Mouse (Mus musculus) neutrophil, adult 65 days (primary cell): Measurements from ENCODE around the gene Amer2. TPM values are rescaled to one million over a fixed set of nuclear protein-coding genes. Genes with fewer than 3 reads are reported as not detected.

Experiments used
- total RNA-seq: library from RNA; stranded (reverse); gene quantifications from 2 replicates; pipeline ENCODE4 v1.2.4, GENCODE M21; 2023

Amer2 gene
- 27.1 and 38.4 TPM in 2 replicates for total RNA-seq

DNA sequence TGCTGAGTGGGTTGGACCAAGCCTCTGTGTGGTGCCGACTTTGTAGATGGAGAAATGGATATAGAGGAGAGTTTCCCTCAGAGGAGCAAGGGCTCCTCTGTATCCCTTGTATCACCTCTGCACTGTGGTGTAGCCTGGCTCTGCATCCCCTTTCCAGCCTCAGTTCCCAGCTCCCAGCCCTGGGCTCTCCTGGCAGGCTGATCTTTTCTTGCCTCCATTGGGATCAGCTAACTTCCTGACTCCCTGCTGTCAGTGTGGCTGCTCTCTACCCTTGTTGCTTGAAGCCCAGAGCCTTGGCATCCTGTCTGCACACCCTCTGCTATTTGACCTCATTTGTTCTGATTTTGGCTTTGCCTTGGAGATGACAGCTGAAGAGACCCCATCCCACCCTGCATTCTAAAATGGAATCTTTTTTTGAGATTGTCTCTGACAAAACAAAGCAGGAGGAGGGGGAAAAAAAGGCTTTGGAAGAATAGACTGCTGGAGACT, at the start of gene Amer2:
Gene Amer2, plus strand, starts transcription at position 439 of the 489 bp plus-strand sequence.

Other genes with a start within 250 kb of the Amer2 start
- 0.70 and 6.0 TPM in 2 replicates for gene Atp8a2, start 176.1 kb upstream of the Amer2 start, total RNA-seq
- not detected in 2 replicates for gene Nupl1, start 121.8 kb upstream of the Amer2 start, total RNA-seq
- gene Gm49336, start 121.8 kb upstream of the Amer2 start, total RNA-seq, result 41.5 and 55.4 TPM in 2 replicates
- gene Mtmr6, start 108.0 kb upstream of the Amer2 start, total RNA-seq, result 86.4 and 112 TPM in 2 replicates